Mouse (Mus musculus) midbrain, embryonic 16.5 days (tissue): ENCODE data around the gene Spg21. TPM values are rescaled to one million over a fixed set of nuclear protein-coding genes. Genes with fewer than 3 reads are reported as not detected.

Source experiments
- ATAC-seq: fragments of 200-750 bp; cut with Nextera tagmentation; 2 replicates; pipeline ENCODE4 v1.8.0; 2017; ENCODE audit warnings: moderate TSS enrichment
- H3K27ac ChIP-seq: fragments of 300-500 bp; sonication (generic); 2 replicates; pipeline ENCODE4 v1.5.1; 2014; ENCODE audit warnings: mild to moderate bottlenecking, low read length, mixed read lengths
- H3K27me3 ChIP-seq: fragments of 300-500 bp; sonication (generic); 2 replicates; pipeline ENCODE4 v1.6.1; 2014; ENCODE audit warnings: low read depth, low read length, mixed read lengths; ENCODE audit not compliant: control insufficient read depth, insufficient read depth
- H3K36me3 ChIP-seq: fragments of 300-500 bp; sonication (generic); 2 replicates; pipeline ENCODE4 v1.6.1; 2014; ENCODE audit warnings: mild to moderate bottlenecking, low read length, moderate library complexity, mixed read lengths; ENCODE audit not compliant: control insufficient read depth, insufficient read depth
- H3K4me1 ChIP-seq: fragments of 300-500 bp; sonication (generic); 2 replicates; pipeline ENCODE4 v1.6.1; 2014; ENCODE audit warnings: mild to moderate bottlenecking, low read length, mixed read lengths; ENCODE audit not compliant: control insufficient read depth, insufficient read depth
- H3K4me2 ChIP-seq: fragments of 300-500 bp; sonication (generic); 2 replicates; pipeline ENCODE4 v1.6.1; 2014; ENCODE audit warnings: mild to moderate bottlenecking, low read length, mixed read lengths
- H3K4me3 ChIP-seq: fragments of 300-500 bp; sonication (generic); 2 replicates; pipeline ENCODE4 v1.5.1; 2014; ENCODE audit warnings: low read depth, mild to moderate bottlenecking, low read length, moderate library complexity, mixed read lengths
- H3K9ac ChIP-seq: fragments of 300-500 bp; sonication (generic); 2 replicates; pipeline ENCODE4 v1.6.1; 2014; ENCODE audit warnings: low read depth, low read length, mixed read lengths
- H3K9me3 ChIP-seq: fragments of 300-500 bp; sonication (generic); replicated peaks from 2 replicates; pipeline ENCODE4 v1.6.1; 2014; ENCODE audit warnings: mild to moderate bottlenecking, low read length, mixed read lengths; ENCODE audit not compliant: control insufficient read depth, poor library complexity, severe bottlenecking
- WGBS: fragments of 180-500 bp; shearing (Covaris S2); extraction: QIAGEN DNeasy Blood & Tissue Kit; methylation state at CpG from one replicate; pipeline ENCODE4 v1.1.7; 2014; 5-methylcytosine and 5-hydroxymethylcytosine counted together
- polyA plus RNA-seq: library from polyadenylated mRNA; unstranded; fragments of >200 nt; fragmentation: Nextera tagmentation; extraction: Ambion mirVana; gene quantifications from 2 replicates; pipeline ENCODE4 v1.2.1, GENCODE M21; 2015

Gene Spg21
- polyA plus RNA-seq, 1 experiment from 2014 or later, result 111 TPM

- Histone ChIP-seq H3K9ac (no peak overlapping the region), H3K27me3 (no peaks in the 10 kb centered on the region), H3K36me3 (no peaks in the 10 kb centered on the region), H3K9me3 (no peaks in the 10 kb centered on the region), H3K4me1 (no peaks in the 10 kb centered on the region), H3K27ac (no peak overlapping the region), H3K4me3 (no peak overlapping the region), H3K4me2 (no peak overlapping the region)
- ATAC-seq, result no peak
- 91% methylated on average over 10 of the region's 11 CpGs for WGBS
Measured at GRCm38 (mm10) chr9:65535789-65536469, 75.2 kb downstream of the Spg21 start.

GRCm38 (mm10) chr9:65536491-65536890 lies 75.7 kb downstream of the Spg21 start:
- no peaks in the 10 kb centered on the region for H3K27me3 ChIP-seq
- no peak overlapping the region for H3K9ac ChIP-seq
- H3K4me1 ChIP-seq, result no peaks in the 10 kb centered on the region
- WGBS, result 83% methylated on average over 4 of the region's 4 CpGs
- no peak overlapping the region for H3K27ac ChIP-seq
- no peak overlapping the region for H3K4me2 ChIP-seq
- H3K4me3 ChIP-seq, result no peak overlapping the region
- H3K9me3 ChIP-seq, result no peaks in the 10 kb centered on the region
- no peaks in the 10 kb centered on the region for H3K36me3 ChIP-seq
- no peak for ATAC-seq

Other genes with a start within 250 kb of the Spg21 start
- 0.20 and 0.29 TPM in 2 replicates for gene Cilp, start 195.8 kb upstream of the Spg21 start, polyA plus RNA-seq
- gene Clpx, start 166.7 kb upstream of the Spg21 start, polyA plus RNA-seq, result 38.0 and 42.2 TPM in 2 replicates
- gene Pdcd7, start 114.8 kb upstream of the Spg21 start, polyA plus RNA-seq, result 6.5 and 7.2 TPM in 2 replicates
- 2.1 and 2.7 TPM in 2 replicates for gene Ubap1l, start 99.9 kb upstream of the Spg21 start, polyA plus RNA-seq
- 0.50 and 0.67 TPM in 2 replicates for gene Kbtbd13, start 69.3 kb upstream of the Spg21 start, polyA plus RNA-seq
- gene Rasl12, start 62.4 kb upstream of the Spg21 start, polyA plus RNA-seq, result 7.1 and 8.4 TPM in 2 replicates
- gene Slc51b, start 38.0 kb upstream of the Spg21 start, polyA plus RNA-seq, result not detected in 2 replicates
- gene Mtfmt, start 25.2 kb upstream of the Spg21 start, polyA plus RNA-seq, result 23.2 and 25.0 TPM in 2 replicates
- gene Ankdd1a, start 59.2 kb downstream of the Spg21 start, polyA plus RNA-seq, result 1.1 and 1.8 TPM in 2 replicates
- gene Plekho2, start 119.1 kb downstream of the Spg21 start, polyA plus RNA-seq, result 3.1 and 3.8 TPM in 2 replicates
- 2.0 and 2.1 TPM in 2 replicates for gene Pif1, start 126.2 kb downstream of the Spg21 start, polyA plus RNA-seq
- gene Rbpms2, start 168.7 kb downstream of the Spg21 start, polyA plus RNA-seq, result 2.9 TPM in 2 replicates
- 384 and 407 TPM in 2 replicates for gene Oaz2, start 207.1 kb downstream of the Spg21 start, polyA plus RNA-seq